Mouse (Mus musculus) heart, embryonic 16.5 days (tissue): ENCODE measurements around the gene Mmp21. TPM values are rescaled to one million over a fixed set of nuclear protein-coding genes. Genes with fewer than 3 reads are reported as not detected.
"Not testable (repeated sequence)": the region's sequence is repeated elsewhere in the genome, so short reads cannot be mapped to it uniquely, and the experiment has no call there.

ENCODE experiments used
- ATAC-seq: fragments of 200-750 bp; cut with Nextera tagmentation; replicated peaks from 2 replicates; pipeline ENCODE4 v1.8.0; 2017; ENCODE audit warnings: moderate number of reproducible peaks; ENCODE audit not compliant: insufficient read depth, low FRiP score; ENCODE audit errors: extremely low read depth
- H3K27ac ChIP-seq: fragments of 300-500 bp; sonication (generic); 2 replicates; pipeline ENCODE4 v1.5.1; 2014; ENCODE audit warnings: mild to moderate bottlenecking, low read length, control low read depth, moderate library complexity
- H3K27me3 ChIP-seq: fragments of 300-500 bp; sonication (generic); 2 replicates; pipeline ENCODE4 v1.6.1; 2014; ENCODE audit warnings: low read length, mixed read lengths; ENCODE audit not compliant: control insufficient read depth, insufficient read depth
- H3K36me3 ChIP-seq: fragments of 300-500 bp; sonication (generic); 2 replicates; pipeline ENCODE4 v1.6.1; 2014; ENCODE audit not compliant: control insufficient read depth, insufficient read depth
- H3K4me1 ChIP-seq: fragments of 300-500 bp; sonication (generic); 2 replicates; pipeline ENCODE4 v1.6.1; 2014; ENCODE audit warnings: low read length, mixed read lengths; ENCODE audit not compliant: control insufficient read depth, insufficient read depth
- H3K4me2 ChIP-seq: fragments of 300-500 bp; sonication (generic); 2 replicates; pipeline ENCODE4 v1.6.1; 2014; ENCODE audit warnings: low read depth, mild to moderate bottlenecking, control low read depth, low read length
- H3K4me3 ChIP-seq: fragments of 300-500 bp; sonication (generic); 2 replicates; pipeline ENCODE4 v1.5.1; 2014; ENCODE audit warnings: mild to moderate bottlenecking, control low read depth, low read length
- H3K9ac ChIP-seq: fragments of 300-500 bp; sonication (generic); 2 replicates; pipeline ENCODE4 v1.6.1; 2014; ENCODE audit warnings: low read length, control low read depth
- H3K9me3 ChIP-seq: fragments of 300-500 bp; sonication (generic); replicated peaks from 2 replicates; pipeline ENCODE4 v1.6.1; 2016; ENCODE audit warnings: low read length; ENCODE audit not compliant: control insufficient read depth
- WGBS: fragments of 180-500 bp; shearing (Covaris S2); extraction: QIAGEN DNeasy Blood & Tissue Kit; methylation state at CpG from one replicate; pipeline ENCODE4 v1.1.7; 2014; 5-methylcytosine and 5-hydroxymethylcytosine counted together
- polyA plus RNA-seq: library from polyadenylated mRNA; unstranded; fragments of >200 nt; fragmentation: Nextera tagmentation; extraction: Ambion mirVana; gene quantifications from 2 replicates; pipeline ENCODE4 v1.2.1, GENCODE M21; 2015

The Mmp21 gene
- polyA plus RNA-seq, 1 experiment from 2014 or later = not detected

DNA sequence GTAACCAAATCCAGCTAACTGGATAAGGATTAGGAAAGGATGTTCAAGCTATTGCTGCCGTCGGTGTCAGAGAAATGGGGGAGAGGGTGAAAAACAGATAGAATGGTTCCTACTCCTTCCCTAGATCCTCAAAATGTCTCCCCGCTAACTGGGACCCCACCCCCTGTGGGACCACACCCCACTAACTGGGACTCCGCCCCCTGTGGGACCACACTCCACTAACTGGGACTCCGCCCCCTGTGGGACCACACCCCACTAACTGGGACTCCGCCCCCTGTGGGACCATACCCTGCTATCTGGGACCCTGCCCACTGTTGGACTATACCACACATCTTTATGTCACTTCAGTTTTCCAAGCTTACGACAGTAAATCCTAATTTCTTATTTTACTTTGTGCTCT is 24.0 kb upstream of the Mmp21 start:
- 0 out of 2 replicates have a peak, but pooled peaks cover 3% of the 10 kb centered on the region for H3K36me3 ChIP-seq
- H3K27ac ChIP-seq = no peak overlapping the region
- H3K4me1 ChIP-seq = peaks cover 3% of the 10 kb centered on the region; the same call in 1 of the 2 replicates
- WGBS = 87% methylated on average over 7 of the region's 7 CpGs
- no peak overlapping the region for H3K4me3 ChIP-seq
- no peaks in the 10 kb centered on the region; the same call in 1 of the 2 replicates for H3K9me3 ChIP-seq
- no peak for ATAC-seq
- no peaks in the 10 kb centered on the region for H3K27me3 ChIP-seq
- no peak overlapping the region for H3K4me2 ChIP-seq
- no peak overlapping the region for H3K9ac ChIP-seq

- H3K9ac ChIP-seq = no peak overlapping the region
- no peaks in the 10 kb centered on the region for H3K4me1 ChIP-seq
- H3K4me2 ChIP-seq = no peak overlapping the region
- H3K9me3 ChIP-seq = no peaks in the 10 kb centered on the region
- 51% methylated on average over 10 of the region's 10 CpGs for WGBS
- H3K4me3 ChIP-seq = no peak overlapping the region
- H3K27ac ChIP-seq = no peak overlapping the region
- no peak for ATAC-seq
- 0 out of 2 replicates have a peak, but pooled peaks cover 3% of the 10 kb centered on the region for H3K36me3 ChIP-seq
- no peaks in the 10 kb centered on the region for H3K27me3 ChIP-seq
Measured at GRCm38 (mm10) chr7:133702333-133702732, 22.5 kb upstream of the Mmp21 start.

GRCm38 (mm10) chr7:133701366-133701765 is 21.5 kb upstream of the Mmp21 start:
- 92% methylated on average over 7 of the region's 7 CpGs for WGBS
- Histone ChIP-seq H3K27ac (no peak overlapping the region), H3K36me3 (0 out of 2 replicates have a peak, but pooled peaks cover 6% of the 10 kb centered on the region), H3K4me1 (no peaks in the 10 kb centered on the region), H3K4me3 (no peak overlapping the region), H3K9me3 (no peaks in the 10 kb centered on the region), H3K4me2 (no peak overlapping the region), H3K9ac (no peak overlapping the region), H3K27me3 (no peaks in the 10 kb centered on the region)
- no peak for ATAC-seq

DNA sequence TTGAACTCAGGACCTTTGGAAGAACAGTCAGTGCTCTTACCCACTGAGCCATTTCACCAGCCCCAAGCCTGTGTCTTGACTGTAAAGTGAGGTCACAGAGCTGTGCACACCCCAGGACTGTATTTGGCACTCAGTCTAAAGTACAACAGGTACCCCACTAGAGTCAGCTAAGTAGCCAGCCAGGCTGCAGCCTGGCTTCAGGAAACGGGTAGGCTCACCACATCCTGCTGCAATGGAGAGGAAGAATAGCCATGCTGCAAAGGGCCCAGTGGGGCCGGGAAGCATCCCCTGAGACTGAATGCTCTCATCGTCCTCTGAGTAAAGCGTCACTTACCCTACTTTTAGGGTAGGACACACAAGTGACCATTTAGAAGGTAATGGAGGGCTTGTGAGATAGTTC is 20.0 kb upstream of the Mmp21 start:
- ATAC-seq = no peak
- WGBS = 77% methylated on average over 4 of the region's 4 CpGs
- H3K9ac ChIP-seq = no peak overlapping the region
- H3K36me3 ChIP-seq = 0 out of 2 replicates have a peak, but pooled peaks cover 6% of the 10 kb centered on the region
- no peaks in the 10 kb centered on the region for H3K4me1 ChIP-seq
- no peaks in the 10 kb centered on the region for H3K9me3 ChIP-seq
- H3K27ac ChIP-seq = no peak overlapping the region
- no peak overlapping the region for H3K4me3 ChIP-seq
- H3K27me3 ChIP-seq = no peaks in the 10 kb centered on the region
- H3K4me2 ChIP-seq = no peak overlapping the region

GRCm38 (mm10) chr7:133698021-133698709 is 18.3 kb upstream of the Mmp21 start:
- Histone ChIP-seq H3K36me3 (0 out of 2 replicates have a peak, but pooled peaks cover 6% of the 10 kb centered on the region), H3K27ac (no peak overlapping the region), H3K4me2 (no peak overlapping the region), H3K9me3 (no peaks in the 10 kb centered on the region), H3K4me3 (no peak overlapping the region), H3K27me3 (no peaks in the 10 kb centered on the region), H3K9ac (no peak overlapping the region), H3K4me1 (no peaks in the 10 kb centered on the region)
- ATAC-seq = no peak
- WGBS = 55% methylated on average over 12 of the region's 12 CpGs

GRCm38 (mm10) chr7:133685644-133686043 is 5.8 kb upstream of the Mmp21 start:
- ATAC-seq, H3K9ac ChIP-seq, H3K4me3 ChIP-seq, H3K4me1 ChIP-seq, H3K27ac ChIP-seq, H3K4me2 ChIP-seq, H3K27me3 ChIP-seq: not testable (repeated sequence)
- peaks cover 36% of the 10 kb centered on the region for H3K36me3 ChIP-seq
- peaks cover 19% of the 10 kb centered on the region for H3K9me3 ChIP-seq

DNA sequence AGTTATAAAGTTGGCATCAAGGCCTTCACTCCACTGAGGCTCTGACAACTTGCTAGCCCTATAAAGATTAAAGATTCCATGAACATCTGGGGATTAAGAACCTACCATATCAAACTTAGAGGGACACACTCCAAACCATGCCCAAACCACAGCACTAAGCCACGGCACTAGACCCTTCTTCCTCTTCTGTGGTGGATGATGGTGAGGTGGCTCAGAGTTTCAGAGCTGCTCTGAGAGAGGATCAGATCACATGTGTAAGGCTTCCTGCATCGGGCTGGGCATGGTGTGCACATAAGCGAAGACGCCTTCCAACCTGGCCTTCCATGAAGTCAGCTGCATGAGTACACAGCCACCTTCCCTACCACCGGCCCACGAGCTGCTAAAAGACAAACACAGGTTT is 4.8 kb upstream of the Mmp21 start:
- Histone ChIP-seq H3K4me3 (no peak overlapping the region), H3K9ac (no peak overlapping the region), H3K9me3 (peaks cover 19% of the 10 kb centered on the region), H3K36me3 (peaks cover 26% of the 10 kb centered on the region), H3K4me2 (no peak overlapping the region), H3K27ac (no peak overlapping the region), H3K4me1 (peaks cover 2% of the 10 kb centered on the region; the same call in 1 of the 2 replicates), H3K27me3 (no peaks in the 10 kb centered on the region)
- WGBS = 94% methylated on average over 6 of the region's 6 CpGs
- ATAC-seq = no peak

DNA sequence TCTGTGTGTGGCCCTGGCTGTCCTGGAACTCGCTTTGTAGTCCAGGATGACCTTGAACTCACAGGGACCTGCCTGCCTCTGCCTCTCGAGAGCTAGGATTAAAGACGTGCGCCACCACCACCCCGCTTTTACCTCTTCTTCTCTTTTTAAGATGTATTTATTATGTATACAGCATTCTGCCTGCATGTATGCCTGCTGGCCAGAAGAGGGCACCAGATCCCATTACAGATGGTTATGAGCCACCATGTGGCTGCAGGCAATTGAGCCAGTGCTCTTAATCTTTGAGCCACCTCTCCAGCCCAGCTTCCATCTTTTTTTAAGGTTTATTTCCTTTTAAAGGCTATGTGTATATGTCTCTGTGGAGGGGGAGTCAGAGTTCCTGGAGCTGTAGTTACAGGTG is 4.2 kb upstream of the Mmp21 start:
- Histone ChIP-seq H3K4me2 (no peak overlapping the region), H3K27me3 (no peaks in the 10 kb centered on the region), H3K4me3 (no peak overlapping the region), H3K9ac (no peak overlapping the region), H3K36me3 (peaks cover 20% of the 10 kb centered on the region), H3K27ac (no peak overlapping the region), H3K9me3 (peaks cover 16% of the 10 kb centered on the region), H3K4me1 (peaks cover 4% of the 10 kb centered on the region; the same call in 1 of the 2 replicates)
- no peak for ATAC-seq
- WGBS = 79% methylated on average over 5 of the region's 5 CpGs

DNA sequence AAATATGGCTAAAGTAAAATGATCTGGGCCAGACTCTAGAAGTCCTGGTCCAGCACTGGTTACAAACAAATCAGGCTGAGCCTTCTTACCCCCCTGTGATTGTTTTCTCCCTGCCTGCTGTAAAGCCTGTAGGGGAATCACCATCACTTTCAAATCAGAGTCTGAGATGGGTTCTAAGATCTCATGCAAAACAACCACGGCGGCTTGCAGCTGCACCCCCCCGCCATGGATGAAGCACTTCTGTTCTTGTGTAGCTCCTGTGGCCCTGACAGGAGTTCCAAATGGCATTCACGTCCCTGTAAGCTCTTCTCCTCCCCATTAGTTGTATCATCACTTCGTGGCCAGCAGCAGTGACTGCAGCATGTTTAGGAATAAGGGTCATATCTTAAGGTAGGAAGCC is 3.8 kb upstream of the Mmp21 start:
- WGBS = 78% methylated on average over 5 of the region's 5 CpGs
- ATAC-seq = no peak
- H3K27ac ChIP-seq = no peak overlapping the region
- H3K4me3 ChIP-seq = no peak overlapping the region
- H3K36me3 ChIP-seq = peaks cover 15% of the 10 kb centered on the region
- no peaks in the 10 kb centered on the region for H3K27me3 ChIP-seq
- H3K9me3 ChIP-seq = peaks cover 11% of the 10 kb centered on the region
- peaks cover 4% of the 10 kb centered on the region; the same call in 1 of the 2 replicates for H3K4me1 ChIP-seq
- no peak overlapping the region for H3K4me2 ChIP-seq
- H3K9ac ChIP-seq = no peak overlapping the region
